Mouse (Mus musculus): ENCODE measurements at regions not wholly inside any gene's neighbourhood (a gene's known extent, or its start where the extent isn't known, plus 50 kb on each side); places are given as distances from the start of the nearest gene placed in this dataset.
A peak's percentile ranks its signal among the peaks of the same experiment; 100 is the strongest.

DNA sequence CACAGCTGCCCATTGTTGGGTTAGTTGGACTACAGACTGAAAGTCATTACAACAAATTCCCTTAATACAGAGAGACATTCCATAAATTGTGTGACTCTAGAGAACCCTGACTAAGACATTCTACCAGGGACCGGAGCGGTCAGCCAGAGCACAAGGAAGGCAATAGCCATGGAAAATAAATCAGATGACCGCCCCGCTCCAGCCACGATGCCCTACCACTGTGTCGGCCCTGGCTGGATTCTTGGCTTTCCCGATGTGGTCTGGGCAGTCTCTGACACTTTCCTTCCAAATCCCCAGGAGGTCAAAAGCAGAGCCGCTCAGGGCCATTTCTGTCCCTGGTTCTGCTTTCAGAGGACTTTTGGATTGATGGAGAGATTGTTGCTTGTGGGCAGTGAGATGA is 57.8 kb downstream of the Lsm3 start:
- DNase-seq (ENCODE audit: low spot score) = no peak

DNA sequence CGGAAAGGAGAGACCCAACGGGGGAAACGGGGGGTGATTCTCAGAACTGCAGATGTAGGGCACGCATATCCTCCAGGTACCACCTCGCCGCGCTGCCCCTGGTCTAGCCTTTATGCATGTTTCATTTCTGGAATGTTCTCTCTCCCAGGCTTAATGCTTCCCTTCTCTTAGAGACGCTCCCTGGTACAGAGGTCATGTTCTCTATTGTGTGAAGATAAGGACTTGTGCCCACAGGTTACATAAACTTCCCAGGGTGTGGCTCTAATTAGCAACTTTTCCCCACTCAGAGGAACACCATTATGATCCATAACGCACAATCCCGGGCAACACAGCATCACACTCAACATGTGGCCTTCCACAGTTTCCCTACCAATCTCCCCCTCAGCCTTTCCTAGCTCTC is 58.7 kb downstream of the Lsm3 start:
- no peak for DNase-seq (ENCODE audit: low spot score)

DNA sequence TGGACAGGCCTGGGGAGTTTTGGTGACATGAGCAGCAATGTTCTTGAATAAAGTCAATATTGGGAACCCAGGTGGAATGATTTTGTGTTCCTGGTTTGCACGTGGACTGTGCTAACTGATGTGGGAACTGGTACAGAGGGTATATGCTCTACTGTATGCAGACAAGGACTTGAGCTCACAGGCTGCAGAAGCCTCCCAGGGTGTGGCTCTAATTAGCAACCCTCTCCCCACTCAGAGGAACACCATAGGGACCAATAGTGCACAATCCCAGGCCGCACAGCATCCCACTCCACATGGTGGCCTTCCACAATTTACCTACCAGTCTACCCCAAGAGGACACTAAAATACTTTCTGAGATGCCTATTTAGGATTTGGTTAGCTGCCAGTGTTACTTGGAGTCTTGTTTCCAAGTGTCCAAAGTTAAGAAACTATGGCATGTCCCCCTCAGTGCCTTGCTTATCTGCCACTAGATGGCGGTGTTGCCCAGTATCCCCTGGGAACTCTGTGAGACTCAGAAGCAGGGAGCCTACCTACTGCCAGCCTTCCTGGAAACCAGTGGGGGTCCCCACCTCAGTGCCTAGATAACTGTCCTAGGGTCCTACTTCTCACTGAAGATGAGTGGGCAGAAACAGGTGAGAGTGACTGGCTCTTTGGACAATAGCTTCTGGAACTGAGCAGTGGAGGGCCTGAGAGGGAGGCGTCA is 60.1 kb downstream of the Lsm3 start:
- DNase-seq (ENCODE audit: low spot score) = peak; percentile 71

DNA sequence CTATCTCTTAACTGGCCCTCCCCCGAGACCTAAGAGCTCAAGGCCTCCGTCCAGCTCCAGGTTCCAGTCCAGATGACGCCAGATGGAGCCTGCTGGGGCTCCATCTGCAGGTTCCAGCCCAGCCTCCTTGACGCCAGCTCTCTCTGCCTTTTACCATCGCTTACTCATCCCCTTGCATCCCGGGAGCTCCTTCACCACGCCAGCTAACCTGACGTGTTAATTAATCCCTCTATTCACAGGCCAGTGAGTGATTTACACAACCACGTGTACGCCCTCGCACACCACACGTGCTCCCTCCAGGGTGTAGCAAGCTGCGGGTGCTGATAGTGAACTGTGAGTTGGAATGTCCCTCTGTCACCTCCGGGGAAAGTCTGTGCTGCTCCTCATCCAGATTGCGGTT is 61.2 kb downstream of the Lsm3 start:
- DNase-seq (ENCODE audit: low spot score) = no peak

DNA sequence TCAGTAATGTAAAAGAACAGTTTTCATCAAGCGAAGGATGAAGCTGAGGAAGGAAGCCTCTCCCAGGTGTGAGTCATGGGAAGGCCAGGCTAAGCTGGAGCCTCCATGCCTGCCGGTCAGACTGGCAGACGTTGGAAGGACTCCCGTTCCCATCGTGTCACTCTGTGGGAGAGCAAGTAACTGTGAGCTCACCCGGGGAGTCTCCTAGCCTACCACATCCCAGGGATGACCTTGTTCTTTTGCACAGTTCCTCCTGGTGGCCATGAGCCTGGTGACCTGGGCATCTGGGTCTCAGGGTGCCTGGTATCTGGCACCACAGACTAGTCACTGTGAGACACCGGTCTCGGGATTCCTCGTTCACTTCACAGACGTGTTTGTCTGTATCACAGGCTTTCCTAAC is 63.9 kb downstream of the Lsm3 start:
- DNase-seq (ENCODE audit: low spot score) = no peak

DNA sequence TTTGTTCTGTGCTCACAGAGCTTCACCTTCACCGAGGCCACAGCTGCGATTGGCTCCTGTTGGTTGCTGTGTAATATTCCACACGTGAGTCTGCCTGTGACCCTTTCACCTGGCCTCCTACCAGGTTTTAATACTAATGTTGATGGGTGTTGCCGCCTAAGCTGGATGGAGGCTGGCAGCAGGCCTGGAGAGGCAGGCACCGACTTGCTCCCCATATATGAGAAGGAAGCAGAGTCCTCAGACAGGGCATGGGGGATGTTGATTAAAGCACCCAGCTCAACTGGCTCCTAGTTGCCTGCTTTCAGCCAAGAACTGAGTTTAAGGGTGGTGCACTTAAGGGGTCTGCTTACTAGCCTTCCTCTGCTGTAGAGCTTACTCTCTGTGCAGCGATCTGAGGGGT is 64.9 kb downstream of the Lsm3 start:
- DNase-seq (ENCODE audit: low spot score) = no peak

DNA sequence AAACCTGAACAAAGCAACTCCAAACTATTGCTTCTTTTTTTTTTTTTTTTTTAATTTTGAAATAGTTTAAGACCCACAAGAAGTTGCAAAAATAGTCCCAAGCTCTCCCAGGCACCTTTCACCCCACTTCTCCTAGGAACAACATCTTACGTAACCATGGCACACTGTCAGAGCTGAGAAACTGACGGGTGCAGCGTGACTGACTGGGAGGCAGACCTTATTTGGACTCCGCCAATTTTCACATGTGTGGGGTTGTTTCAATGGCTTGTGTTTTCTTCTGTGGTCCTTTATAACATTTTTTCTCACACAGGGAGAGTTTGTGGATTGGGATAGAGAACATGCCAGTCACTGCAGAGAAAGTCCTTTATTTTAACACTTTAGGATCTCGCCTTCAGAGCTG is 66.6 kb downstream of the Lsm3 start:
- no peak for DNase-seq (ENCODE audit: low spot score)

DNA sequence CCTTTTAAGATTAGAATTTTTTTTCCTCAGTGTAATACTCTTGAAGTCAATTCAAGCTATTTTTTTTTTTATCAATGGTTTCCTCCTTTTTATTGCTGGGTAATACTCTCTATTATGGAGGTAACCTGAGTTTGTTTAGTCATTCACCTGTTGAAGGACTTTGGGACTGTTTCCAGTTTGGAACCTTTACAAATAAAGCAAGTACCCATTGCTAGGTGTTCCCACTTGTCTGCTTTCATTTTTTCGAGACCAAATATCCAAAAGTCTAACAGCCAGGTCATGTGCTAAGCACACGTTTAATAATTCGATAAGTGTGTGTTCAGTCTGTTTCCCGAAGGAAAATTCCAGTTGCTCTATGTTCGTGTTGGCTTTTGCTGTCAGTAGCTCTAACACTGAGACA is 67.6 kb downstream of the Lsm3 start:
- DNase-seq (ENCODE audit: low spot score) = no peak

DNA sequence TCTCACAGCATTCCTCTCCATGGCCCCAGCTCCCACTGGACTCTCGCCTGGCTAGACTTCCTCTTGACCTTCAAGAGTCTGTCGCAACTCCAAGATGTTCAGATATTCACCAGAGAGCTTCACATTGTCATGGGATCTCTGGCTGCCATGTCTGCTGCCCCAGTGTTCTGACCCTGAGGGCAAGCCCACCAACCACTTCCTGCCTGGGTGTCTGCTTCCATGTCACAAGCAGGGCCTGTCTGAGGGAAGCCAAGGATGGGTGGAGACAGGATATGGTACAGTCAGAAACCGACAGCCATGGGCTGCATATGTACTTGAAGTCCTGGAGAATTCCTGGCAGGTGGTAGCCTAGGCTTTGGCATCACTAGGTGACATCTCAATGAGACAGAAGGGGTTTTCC is 69.8 kb downstream of the Lsm3 start:
- no peak for DNase-seq (ENCODE audit: low spot score)

DNA sequence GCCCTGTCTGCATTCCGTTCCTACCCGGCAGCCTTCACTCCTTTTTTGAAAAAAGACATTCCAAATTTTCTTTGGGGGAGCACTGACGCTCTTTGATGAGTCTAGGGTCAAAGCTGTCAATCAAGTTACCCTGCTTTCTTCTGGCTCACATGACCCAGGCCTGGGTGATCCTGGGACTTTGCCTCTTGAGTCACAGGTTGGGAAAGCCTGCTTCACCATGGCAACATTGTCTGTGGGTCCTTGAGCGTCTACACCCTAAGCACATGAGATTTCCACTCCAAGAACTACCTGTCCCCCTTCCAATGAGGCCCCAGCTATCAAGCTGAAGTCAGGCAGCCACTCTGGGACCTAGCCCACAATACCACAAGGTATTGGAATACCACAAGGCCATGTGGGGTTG is 73.5 kb downstream of the Lsm3 start:
- no peak for DNase-seq (ENCODE audit: low spot score)

DNA sequence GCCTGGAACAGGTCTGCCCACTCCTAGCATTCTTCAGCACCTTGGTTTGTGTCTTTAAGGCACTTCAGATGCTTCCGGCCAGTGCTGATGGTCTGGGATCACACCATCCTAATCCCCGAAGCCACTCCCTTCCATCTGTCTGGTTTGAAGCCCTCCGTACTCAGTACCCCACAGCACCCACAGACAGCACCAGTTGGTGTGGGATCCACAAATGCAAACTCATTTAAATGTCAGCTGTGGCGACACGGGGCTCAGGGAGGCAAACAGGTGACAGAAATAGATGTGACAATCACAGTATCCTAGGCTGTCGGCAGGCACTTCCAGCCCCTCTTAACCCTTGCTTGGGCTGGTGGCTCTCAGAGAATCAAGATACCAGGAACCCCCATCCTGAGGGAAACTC is 74.7 kb downstream of the Lsm3 start:
- DNase-seq (ENCODE audit: low spot score) = no peak

DNA sequence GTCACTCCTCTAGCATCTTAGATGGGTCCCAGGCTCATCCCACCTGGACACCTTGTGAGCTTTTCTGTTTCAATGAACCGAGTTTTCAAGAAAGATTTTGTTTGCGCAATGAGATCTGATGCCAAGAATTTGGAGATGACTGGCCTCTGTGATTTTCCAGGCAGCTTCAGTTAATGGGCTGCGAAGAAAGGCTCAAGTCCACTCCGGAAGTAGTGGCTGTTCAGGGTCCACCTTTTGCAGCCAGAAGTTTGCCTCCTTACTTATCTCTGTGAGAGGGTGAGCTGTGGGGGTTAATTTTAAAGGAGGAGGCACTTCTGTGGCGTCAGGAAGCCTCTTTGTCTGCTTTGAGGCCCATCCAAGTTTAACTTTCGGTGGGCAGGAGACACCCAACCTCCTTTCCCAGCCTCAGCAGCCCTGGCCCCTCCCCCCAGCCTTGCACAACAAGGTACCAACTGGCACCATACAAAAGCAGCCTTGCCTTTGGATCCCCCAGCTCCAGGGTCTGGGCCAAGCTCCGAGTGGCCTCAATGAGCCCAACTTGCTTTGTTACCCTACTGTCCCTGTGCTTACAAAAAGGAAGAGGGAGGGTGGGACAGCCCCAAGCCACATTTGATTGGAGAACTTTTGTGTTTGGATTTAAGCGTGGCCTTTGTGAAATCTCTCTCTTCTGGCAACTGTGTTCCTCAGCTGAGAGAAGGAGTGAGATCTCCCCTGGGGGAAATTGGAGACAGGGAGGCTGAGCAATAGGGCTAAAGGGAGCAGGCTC is 75.3 kb downstream of the Lsm3 start:
- no peak for DNase-seq (ENCODE audit: low spot score)

DNA sequence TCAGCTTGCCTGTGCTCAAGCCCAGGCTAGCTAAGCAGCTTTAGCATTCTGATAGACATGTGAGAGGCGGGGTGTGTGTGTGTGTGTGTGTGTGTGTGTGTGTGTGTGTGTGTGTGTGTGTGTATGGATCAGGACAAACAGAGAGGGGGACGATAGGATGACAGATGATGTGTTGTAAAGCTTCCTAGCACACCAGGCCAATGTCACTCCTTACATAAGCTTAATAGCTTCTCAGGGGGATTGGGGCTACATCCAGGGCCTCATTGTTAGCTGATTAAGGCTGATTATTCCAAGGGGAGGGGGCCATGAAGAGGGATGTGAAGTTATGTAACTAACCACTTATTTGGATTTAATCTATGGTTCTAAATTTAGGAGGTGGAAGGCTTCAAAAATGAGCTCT is 76.9 kb downstream of the Lsm3 start:
- no peak for DNase-seq (ENCODE audit: low spot score)

DNA sequence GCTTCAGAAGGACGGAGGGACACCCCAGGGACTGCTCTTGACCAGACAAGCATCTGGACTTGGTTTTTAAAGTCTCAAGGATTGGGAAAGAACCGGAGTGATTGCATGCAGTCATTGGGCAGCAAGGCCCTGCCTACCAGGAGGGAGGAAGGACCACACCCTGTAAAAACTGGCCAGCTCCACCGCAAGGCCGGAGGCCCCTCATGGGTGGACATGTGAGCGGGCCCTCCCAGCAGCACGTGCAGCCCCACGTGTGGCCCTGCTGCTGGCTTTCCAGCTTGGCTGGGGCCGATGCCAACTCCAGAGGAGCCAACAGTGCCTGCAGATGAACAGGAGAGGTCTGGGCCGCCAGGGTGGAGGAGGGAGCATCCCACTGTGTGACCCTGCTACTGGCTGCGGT is 83.2 kb downstream of the Lsm3 start:
- peak; percentile 91 for DNase-seq (ENCODE audit: low spot score)

DNA sequence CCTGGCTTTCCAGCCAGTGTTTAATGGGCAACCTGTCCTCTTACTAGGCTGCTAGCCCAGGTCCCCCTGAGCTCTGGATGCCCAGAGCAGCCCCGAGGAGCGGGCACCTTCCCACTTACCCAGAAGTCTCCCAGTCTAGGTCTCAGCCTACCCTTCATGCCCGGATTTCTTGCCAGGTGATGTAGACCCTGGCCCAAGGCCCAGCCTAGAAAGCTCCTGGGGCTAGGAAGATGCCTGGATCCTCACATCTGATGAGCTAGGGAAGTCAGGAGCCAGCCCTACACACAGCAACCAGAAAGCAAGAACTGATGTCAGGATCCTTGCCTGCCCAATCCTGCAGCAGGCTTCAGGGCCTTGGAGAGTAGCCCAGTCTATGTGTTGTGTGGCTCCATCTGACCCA is 83.7 kb upstream of the Slc6a6 start:
- DNase-seq (ENCODE audit: low spot score) = no peak

DNA sequence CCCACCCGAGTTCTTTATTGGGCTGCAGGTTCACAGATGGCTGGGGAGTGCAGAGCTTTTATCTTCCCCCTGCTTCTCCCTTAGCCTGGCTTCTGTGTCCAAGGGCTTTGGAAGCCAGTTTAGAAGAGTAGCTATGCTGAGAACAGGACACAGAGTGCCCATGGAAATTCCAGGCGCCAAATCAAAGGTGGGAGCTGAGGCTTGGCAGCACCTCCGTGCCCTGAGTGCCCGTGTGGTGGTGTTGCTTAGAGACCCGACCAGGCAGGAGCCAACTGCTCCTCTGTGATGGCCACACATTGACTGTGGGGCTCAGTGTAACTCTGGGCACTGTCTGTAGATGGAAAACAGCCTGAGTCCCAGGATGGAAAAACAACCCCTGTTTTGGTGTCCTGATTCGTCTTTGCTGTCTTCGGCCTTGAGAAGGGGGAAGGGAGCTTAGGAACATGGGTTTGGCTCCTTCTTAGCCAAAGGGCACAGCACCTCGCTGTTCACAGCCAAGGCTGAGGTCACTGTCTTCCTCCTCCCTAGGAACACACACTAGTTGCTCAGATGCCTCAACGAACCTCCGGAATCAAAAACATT is 77.1 kb upstream of the Slc6a6 start:
- no peak for DNase-seq (ENCODE audit: low spot score)

DNA sequence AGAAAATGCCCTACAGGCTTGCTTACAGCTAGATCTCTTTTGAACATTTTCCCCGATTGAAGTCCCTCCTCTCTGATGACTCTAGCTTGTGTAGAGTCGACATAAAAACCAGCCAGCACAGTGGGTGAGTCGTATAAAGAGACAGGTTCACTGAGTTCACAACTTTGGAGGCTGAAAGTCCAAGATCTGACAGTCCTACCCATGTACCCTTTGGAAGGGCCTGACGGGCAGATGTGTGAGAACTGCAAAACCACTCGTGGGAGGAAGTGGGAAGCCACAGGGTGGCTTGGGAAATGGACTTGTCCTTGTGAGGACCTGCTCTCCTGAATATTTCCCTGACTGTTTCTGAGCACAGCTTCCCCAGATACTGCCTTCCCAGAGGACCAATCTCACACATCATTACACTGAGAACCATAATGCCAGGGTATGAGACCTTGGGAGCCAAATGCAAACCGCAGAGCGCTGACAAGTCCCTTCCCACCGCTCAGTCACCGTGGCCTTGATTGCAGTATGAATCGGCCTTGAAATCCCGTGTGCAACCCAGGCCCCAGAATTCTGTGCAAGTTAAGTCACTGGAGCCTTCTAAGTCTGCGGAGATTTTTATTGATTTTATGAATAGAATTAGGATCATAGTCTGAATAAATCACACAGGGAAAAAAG is 76.1 kb upstream of the Slc6a6 start:
- no peak for DNase-seq (ENCODE audit: low spot score)

DNA sequence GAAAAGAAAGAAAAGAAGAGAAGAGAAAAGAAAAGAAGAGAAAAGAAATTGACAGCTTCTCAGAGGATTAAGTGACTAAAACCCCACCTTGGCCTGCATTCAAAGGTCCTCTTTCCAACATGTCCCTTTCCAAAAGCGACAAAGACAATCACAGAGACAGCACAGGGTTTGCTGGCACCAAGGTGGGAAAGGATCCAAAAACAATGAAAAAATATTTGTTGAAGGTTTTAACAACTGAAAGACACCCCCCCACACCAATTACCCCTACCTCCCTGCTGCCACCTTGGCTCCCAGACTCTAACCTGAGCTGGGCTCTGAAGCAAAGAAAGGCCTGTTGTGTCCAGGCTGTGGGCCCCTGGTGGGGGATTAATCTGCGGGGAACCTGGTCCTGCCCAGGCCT is 74.2 kb upstream of the Slc6a6 start:
- no peak for DNase-seq (ENCODE audit: low spot score)

DNA sequence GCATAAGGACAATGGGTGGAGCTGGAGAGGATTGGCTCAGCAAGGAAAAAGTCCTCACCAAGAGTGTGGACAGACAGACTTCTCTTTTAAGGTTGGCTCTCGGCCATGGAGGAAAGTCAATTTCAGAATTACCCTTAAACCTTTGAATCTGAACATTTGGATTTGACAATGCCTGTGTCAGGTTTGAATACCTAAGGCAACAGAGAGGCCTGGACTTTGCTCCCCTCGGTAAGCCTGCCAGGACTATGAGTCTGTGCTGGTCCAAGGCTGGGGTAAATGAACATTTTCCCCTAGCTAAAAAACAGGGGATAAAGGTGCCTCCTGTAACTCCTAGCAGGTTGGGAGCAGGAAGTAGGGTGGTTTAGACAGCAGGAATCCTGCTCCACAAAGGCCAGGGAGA is 68.8 kb upstream of the Slc6a6 start:
- no peak for DNase-seq (ENCODE audit: low spot score)

DNA sequence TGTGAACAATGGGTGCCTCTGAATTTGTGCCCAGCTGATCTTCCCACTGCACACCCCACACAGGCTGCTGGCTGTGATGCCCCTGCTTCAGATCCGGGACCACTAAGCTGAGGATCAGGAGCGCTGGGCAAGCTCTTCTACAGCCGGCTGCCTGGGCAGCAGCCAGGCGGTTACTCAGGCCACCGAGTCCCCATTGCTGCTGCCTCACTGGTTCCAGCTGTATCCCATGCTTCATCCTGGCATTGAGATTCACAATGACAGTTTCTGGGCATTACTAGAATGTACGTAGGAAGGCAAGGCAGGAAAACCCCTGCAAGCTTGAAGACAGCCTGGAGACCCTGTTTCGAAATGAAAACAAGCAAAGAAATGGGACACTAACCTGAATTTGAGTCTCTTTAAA is 67.3 kb upstream of the Slc6a6 start:
- DNase-seq (ENCODE audit: low spot score) = no peak

DNA sequence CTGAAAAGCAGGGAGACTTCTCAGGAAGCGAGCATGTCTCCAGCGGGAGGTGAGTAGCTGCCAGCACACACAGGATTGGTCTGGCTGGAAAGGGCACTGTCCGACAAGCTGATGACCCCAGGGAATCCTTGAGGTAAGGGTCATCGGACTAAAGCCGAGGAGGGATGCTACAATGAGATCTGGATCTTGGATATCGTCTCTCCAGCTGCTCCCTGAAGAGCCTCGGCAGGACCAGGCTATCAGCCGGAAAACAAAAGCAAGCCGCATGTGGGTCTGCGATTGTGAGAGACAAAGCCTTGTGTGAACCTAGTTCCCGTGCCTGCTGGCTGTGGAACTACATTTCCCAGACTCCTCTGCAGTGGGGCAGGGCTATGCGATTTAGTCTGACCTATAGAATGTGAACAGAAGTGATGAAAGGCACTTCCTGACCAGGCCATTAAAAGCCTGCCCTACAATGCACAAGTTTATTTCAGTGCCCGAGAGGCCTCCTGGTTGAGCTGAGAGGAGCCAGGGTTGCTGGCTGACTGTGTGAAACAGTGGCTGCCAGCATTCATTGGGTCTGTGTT is 66.7 kb upstream of the Slc6a6 start:
- no peak for DNase-seq (ENCODE audit: low spot score)

DNA sequence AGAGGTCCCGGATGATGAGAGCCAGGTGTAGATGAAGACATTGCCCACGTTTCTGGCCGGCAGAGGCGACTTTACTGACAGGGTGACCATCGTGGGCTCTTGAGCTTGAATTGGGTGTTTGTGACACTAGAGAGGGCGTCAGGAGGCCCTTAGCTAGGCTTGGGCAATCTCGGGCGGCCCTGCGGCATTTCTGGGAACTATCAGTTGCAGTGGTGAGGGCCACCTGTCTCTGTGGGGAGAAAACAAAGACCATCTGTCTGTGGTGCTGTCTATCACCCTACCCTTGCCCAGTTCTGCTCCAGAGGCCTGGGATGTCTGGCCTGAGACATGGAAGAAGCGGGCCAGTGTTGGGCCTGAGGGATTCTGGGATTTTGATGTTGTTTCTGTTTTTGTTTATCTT is 66.2 kb upstream of the Slc6a6 start:
- DNase-seq (ENCODE audit: low spot score) = no peak

DNA sequence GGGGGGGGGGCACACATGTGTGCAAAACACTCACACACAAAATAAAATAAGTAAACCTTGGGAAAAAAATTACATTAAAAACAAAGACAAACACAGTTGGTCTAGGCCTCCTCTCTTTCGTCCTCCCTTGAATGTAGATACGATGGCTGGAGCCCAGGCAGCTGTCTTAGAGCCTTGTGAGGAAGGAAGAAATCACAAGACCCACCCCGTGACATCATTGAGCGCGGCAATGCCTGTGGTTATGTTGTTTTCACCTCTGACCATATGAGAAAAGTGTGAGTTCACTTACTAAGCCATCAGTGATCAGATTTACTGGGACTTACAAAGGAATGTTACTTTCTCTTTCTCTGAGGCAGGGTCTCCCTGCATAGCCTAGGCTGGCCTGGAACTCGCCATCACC is 64.8 kb upstream of the Slc6a6 start:
- no peak for DNase-seq (ENCODE audit: low spot score)
